Mouse (Mus musculus) frontal cortex, postnatal 14 days (tissue): ENCODE measurements at regions not wholly inside any gene's neighbourhood (a gene's known extent, or its start where the extent isn't known, plus 50 kb on each side); places are given as distances from the start of the nearest gene placed in this dataset.
"Not testable (repeated sequence)": the region's sequence is repeated elsewhere in the genome, so short reads cannot be mapped to it uniquely, and the experiment has no call there.

ENCODE experiments used
- DNase-seq, 2 experiments: peaks; one replicate each; pipeline ENCODE4 v3.0.0; 2022; ENCODE audit warnings: low spot score in 2 of 2

GRCm38 (mm10) chr7:61615156-61615555 lies 731.2 kb upstream of the Ndn start:
- DNase-seq: no peak

GRCm38 (mm10) chr7:61644893-61645545 lies 701.4 kb upstream of the Ndn start:
- DNase-seq: no peak

GRCm38 (mm10) chr7:61658086-61658485 lies 688.3 kb upstream of the Ndn start:
- DNase-seq: no peak

- DNase-seq: peak in 1 of 2 experiments; percentile 3
Measured at GRCm38 (mm10) chr7:61683080-61683479, 663.3 kb upstream of the Ndn start.

- DNase-seq: no peak
Measured at GRCm38 (mm10) chr7:61685052-61685655, 661.2 kb upstream of the Ndn start.

GRCm38 (mm10) chr7:61726149-61726548 lies 620.2 kb upstream of the Ndn start:
- DNase-seq: no peak

GRCm38 (mm10) chr7:61737511-61737910 lies 608.9 kb upstream of the Ndn start:
- DNase-seq: no peak

GRCm38 (mm10) chr7:61739336-61739735 lies 607.0 kb upstream of the Ndn start:
- DNase-seq: not testable (repeated sequence)

GRCm38 (mm10) chr7:61769826-61770225 lies 576.5 kb upstream of the Ndn start:
- DNase-seq: no peak

- no peak for DNase-seq
Measured at GRCm38 (mm10) chr7:61790113-61790796, 556.1 kb upstream of the Ndn start.

GRCm38 (mm10) chr7:61836827-61837226 lies 509.5 kb upstream of the Ndn start:
- no peak for DNase-seq

GRCm38 (mm10) chr7:61837240-61837639 lies 509.1 kb upstream of the Ndn start:
- DNase-seq: peak; percentile 6 to 15

GRCm38 (mm10) chr7:61851949-61852348 lies 494.4 kb upstream of the Ndn start:
- no peak for DNase-seq

GRCm38 (mm10) chr7:61864517-61864916 lies 481.9 kb upstream of the Ndn start:
- DNase-seq: no peak

- DNase-seq: no peak
Measured at GRCm38 (mm10) chr7:61866376-61866775, 480.0 kb upstream of the Ndn start.

GRCm38 (mm10) chr7:61876220-61876619 lies 470.1 kb upstream of the Ndn start:
- DNase-seq: no peak

- DNase-seq: peak; percentile 21 to 31
Measured at GRCm38 (mm10) chr7:61877311-61878065, 468.9 kb upstream of the Ndn start.

GRCm38 (mm10) chr7:61878095-61878494 lies 468.3 kb upstream of the Ndn start:
- no peak for DNase-seq

- DNase-seq: no peak
Measured at GRCm38 (mm10) chr7:61878585-61878984, 467.8 kb upstream of the Ndn start.
